Mouse (Mus musculus) stomach, embryonic 14.5 days (tissue): ENCODE measurements around the gene Exoc5. TPM values are rescaled to one million over a fixed set of nuclear protein-coding genes. Genes with fewer than 3 reads are reported as not detected.
A peak's percentile ranks its signal among the peaks of the same experiment; 100 is the strongest.
"Not testable (repeated sequence)": the region's sequence is repeated elsewhere in the genome, so short reads cannot be mapped to it uniquely, and the experiment has no call there.

ENCODE experiments used
- ATAC-seq: fragments of 200-750 bp; cut with Nextera tagmentation; 2 replicates; pipeline ENCODE4 v1.8.0; 2017; ENCODE audit warnings: low read depth, moderate TSS enrichment; ENCODE audit not compliant: insufficient number of reproducible peaks, insufficient read depth, low FRiP score
- H3K27ac ChIP-seq: fragments of 300-500 bp; sonication (generic); 2 replicates; pipeline ENCODE4 v1.5.1; 2014; ENCODE audit warnings: mild to moderate bottlenecking, low read length, moderate library complexity, mixed read lengths
- H3K27me3 ChIP-seq: fragments of 300-500 bp; sonication (generic); 2 replicates; pipeline ENCODE4 v1.6.1; 2014; ENCODE audit warnings: low read length, control low read depth, mixed read lengths; ENCODE audit not compliant: control insufficient read depth, insufficient read depth
- H3K36me3 ChIP-seq: fragments of 300-500 bp; sonication (generic); 2 replicates; pipeline ENCODE4 v1.6.1; 2014; ENCODE audit warnings: mild to moderate bottlenecking, control low read depth, low read length, moderate library complexity, mixed read lengths; ENCODE audit not compliant: control insufficient read depth, insufficient read depth
- H3K4me1 ChIP-seq: fragments of 300-500 bp; sonication (generic); 2 replicates; pipeline ENCODE4 v1.6.1; 2014; ENCODE audit warnings: low read length, control low read depth, mixed read lengths; ENCODE audit not compliant: control insufficient read depth, insufficient read depth
- H3K4me2 ChIP-seq: fragments of 300-500 bp; sonication (generic); replicated peaks from 2 replicates; pipeline ENCODE4 v1.6.1; 2014; ENCODE audit warnings: low read depth, low read length, control low read depth
- H3K4me3 ChIP-seq: fragments of 300-500 bp; sonication (generic); 2 replicates; pipeline ENCODE4 v1.5.1; 2014; ENCODE audit warnings: low read depth, low read length, control low read depth
- H3K9ac ChIP-seq: fragments of 300-500 bp; sonication (generic); replicated peaks from 2 replicates; pipeline ENCODE4 v1.6.1; 2014; ENCODE audit warnings: low read depth, mild to moderate bottlenecking, control low read depth, low read length, moderate library complexity, mixed read lengths
- H3K9me3 ChIP-seq: fragments of 300-500 bp; sonication (generic); 2 replicates; pipeline ENCODE4 v1.6.1; 2016; ENCODE audit warnings: low read depth, low read length, control low read depth; ENCODE audit not compliant: control insufficient read depth
- WGBS: fragments of 180-500 bp; shearing (Covaris S2); extraction: QIAGEN DNeasy Blood & Tissue Kit; methylation state at CpG from one replicate; pipeline ENCODE4 v1.1.7; 2014; 5-methylcytosine and 5-hydroxymethylcytosine counted together
- polyA plus RNA-seq: library from polyadenylated mRNA; unstranded; fragments of >200 nt; fragmentation: Nextera tagmentation; extraction: Ambion mirVana; gene quantifications from 2 replicates; pipeline ENCODE4 v1.2.1, GENCODE M21; 2014

Gene Exoc5
- polyA plus RNA-seq = 48.2 and 51.5 TPM in 2 replicates

GRCm38 (mm10) chr14:49066274-49066823 lies at the start of gene Exoc5:
TSS of gene Exoc5 (minus strand) at chr14:49066653.
- Histone ChIP-seq H3K27ac (peak within 1 kb of the TSS; percentile 97), H3K4me3 (peak within 1 kb of the TSS; percentile 90), H3K9me3 (no peaks in the 10 kb centered on the region), H3K4me1 (peaks cover 16% of the 10 kb centered on the region), H3K27me3 (no peaks in the 10 kb centered on the region), H3K4me2 (peak within 1 kb of the TSS; percentile 63), H3K9ac (peak within 1 kb of the TSS; percentile 95), H3K36me3 (no peaks in the 10 kb centered on the region)
- WGBS = under 1% methylated on average over 50 of the region's 53 CpGs
- ATAC-seq = peak; percentile 94

- H3K4me3 ChIP-seq, H3K4me1 ChIP-seq, H3K9ac ChIP-seq, H3K36me3 ChIP-seq, H3K27me3 ChIP-seq, H3K4me2 ChIP-seq, H3K9me3 ChIP-seq, H3K27ac ChIP-seq, ATAC-seq: not testable (repeated sequence)
- 35% methylated on average over 1 of the region's 1 CpGs for WGBS
Observed at GRCm38 (mm10) chr14:49091755-49092154, 25.3 kb upstream of the Exoc5 start.

- Histone ChIP-seq H3K9me3 (no peaks in the 10 kb centered on the region), H3K4me1 (no peaks in the 10 kb centered on the region), H3K27me3 (no peaks in the 10 kb centered on the region), H3K27ac (no peak overlapping the region), H3K4me3 (no peak overlapping the region), H3K4me2 (no peak overlapping the region), H3K36me3 (peaks cover 6% of the 10 kb centered on the region), H3K9ac (no peak overlapping the region)
- WGBS = 94% methylated on average over 4 of the region's 4 CpGs
- ATAC-seq = no peak
Observed at GRCm38 (mm10) chr14:49091277-49091676, 24.8 kb upstream of the Exoc5 start.

GRCm38 (mm10) chr14:49090102-49090501 lies 23.6 kb upstream of the Exoc5 start:
- WGBS = 59% methylated on average over 5 of the region's 5 CpGs
- Histone ChIP-seq H3K4me2 (no peak overlapping the region), H3K9ac (no peak overlapping the region), H3K4me1 (no peaks in the 10 kb centered on the region), H3K9me3 (no peaks in the 10 kb centered on the region), H3K27me3 (no peaks in the 10 kb centered on the region), H3K4me3 (no peak overlapping the region), H3K27ac (no peak overlapping the region), H3K36me3 (peaks cover 8% of the 10 kb centered on the region)
- no peak for ATAC-seq

GRCm38 (mm10) chr14:49089461-49090058 lies 23.1 kb upstream of the Exoc5 start:
- 20% methylated on average over 6 of the region's 6 CpGs for WGBS
- peaks cover 8% of the 10 kb centered on the region for H3K36me3 ChIP-seq
- no peak overlapping the region for H3K4me2 ChIP-seq
- no peaks in the 10 kb centered on the region for H3K27me3 ChIP-seq
- H3K9ac ChIP-seq = no peak overlapping the region
- no peak overlapping the region for H3K4me3 ChIP-seq
- no peak overlapping the region for H3K27ac ChIP-seq
- ATAC-seq = no peak
- H3K4me1 ChIP-seq = no peaks in the 10 kb centered on the region
- no peaks in the 10 kb centered on the region for H3K9me3 ChIP-seq

GRCm38 (mm10) chr14:49088155-49089048 lies 21.9 kb upstream of the Exoc5 start:
- Histone ChIP-seq H3K27me3 (no peaks in the 10 kb centered on the region), H3K4me1 (no peaks in the 10 kb centered on the region), H3K36me3 (peaks cover 12% of the 10 kb centered on the region), H3K4me2 (no peak overlapping the region), H3K9ac (no peak overlapping the region), H3K4me3 (no peak overlapping the region), H3K27ac (no peak overlapping the region), H3K9me3 (no peaks in the 10 kb centered on the region)
- no peak for ATAC-seq
- 68% methylated on average over 14 of the region's 14 CpGs for WGBS

- Histone ChIP-seq H3K36me3 (peaks cover 12% of the 10 kb centered on the region), H3K27ac (no peak overlapping the region), H3K27me3 (no peaks in the 10 kb centered on the region), H3K4me3 (no peak overlapping the region), H3K9ac (no peak overlapping the region), H3K4me2 (no peak overlapping the region), H3K4me1 (no peaks in the 10 kb centered on the region), H3K9me3 (no peaks in the 10 kb centered on the region)
- WGBS = 84% methylated on average over 4 of the region's 4 CpGs
- ATAC-seq = no peak
Observed at GRCm38 (mm10) chr14:49086522-49086921, 20.1 kb upstream of the Exoc5 start.

GRCm38 (mm10) chr14:49078820-49079219 lies 12.4 kb upstream of the Exoc5 start:
- Histone ChIP-seq H3K27me3 (no peaks in the 10 kb centered on the region), H3K36me3 (peaks cover 3% of the 10 kb centered on the region; the same call in 1 of the 2 replicates), H3K27ac (no peak overlapping the region), H3K4me3 (no peak overlapping the region), H3K4me1 (no peaks in the 10 kb centered on the region), H3K9ac (no peak overlapping the region), H3K9me3 (no peaks in the 10 kb centered on the region), H3K4me2 (no peak overlapping the region)
- no peak for ATAC-seq
- WGBS = 96% methylated on average over 2 of the region's 2 CpGs
